Mouse (Mus musculus) stomach, embryonic 16.5 days (tissue): ENCODE measurements around the gene Slc1a5. TPM values are rescaled to one million over a fixed set of nuclear protein-coding genes. Genes with fewer than 3 reads are reported as not detected.

Source experiments
- ATAC-seq: fragments of 200-750 bp; cut with Nextera tagmentation; 2 replicates; pipeline ENCODE4 v1.8.0; 2017; ENCODE audit warnings: moderate number of reproducible peaks, moderate TSS enrichment; ENCODE audit not compliant: insufficient read depth, low FRiP score
- H3K27ac ChIP-seq: fragments of 300-500 bp; sonication (generic); 2 replicates; pipeline ENCODE4 v1.5.1; 2014; ENCODE audit warnings: low read length
- H3K27me3 ChIP-seq: fragments of 300-500 bp; sonication (generic); 2 replicates; pipeline ENCODE4 v1.6.1; 2014; ENCODE audit warnings: low read length, control low read depth, mixed read lengths; ENCODE audit not compliant: control insufficient read depth, insufficient read depth
- H3K36me3 ChIP-seq: fragments of 300-500 bp; sonication (generic); 2 replicates; pipeline ENCODE4 v1.6.1; 2014; ENCODE audit warnings: low read length; ENCODE audit not compliant: control insufficient read depth, insufficient read depth
- H3K4me1 ChIP-seq: fragments of 300-500 bp; sonication (generic); 2 replicates; pipeline ENCODE4 v1.6.1; 2014; ENCODE audit warnings: low read length, control low read depth, mixed read lengths; ENCODE audit not compliant: control insufficient read depth, insufficient read depth
- H3K4me2 ChIP-seq: fragments of 300-500 bp; sonication (generic); 2 replicates; pipeline ENCODE4 v1.6.1; 2014; ENCODE audit warnings: low read depth, low read length, mixed read lengths
- H3K4me3 ChIP-seq: fragments of 300-500 bp; sonication (generic); replicated peaks from 2 replicates; pipeline ENCODE4 v1.5.1; 2014; ENCODE audit warnings: mild to moderate bottlenecking, low read length
- H3K9ac ChIP-seq: fragments of 300-500 bp; sonication (generic); 2 replicates; pipeline ENCODE4 v1.6.1; 2014; ENCODE audit warnings: low read length
- H3K9me3 ChIP-seq: fragments of 300-500 bp; sonication (generic); replicated peaks from 2 replicates; pipeline ENCODE4 v1.6.1; 2016; ENCODE audit warnings: low read length, control low read depth; ENCODE audit not compliant: control insufficient read depth
- WGBS: fragments of 180-500 bp; shearing (Covaris S2); extraction: QIAGEN DNeasy Blood & Tissue Kit; methylation state at CpG from one replicate; pipeline ENCODE4 v1.1.7; 2014; 5-methylcytosine and 5-hydroxymethylcytosine counted together
- polyA plus RNA-seq: library from polyadenylated mRNA; unstranded; fragments of >200 nt; fragmentation: Nextera tagmentation; extraction: Ambion mirVana; gene quantifications from 2 replicates; pipeline ENCODE4 v1.2.1, GENCODE M21; 2015

Slc1a5 gene
- polyA plus RNA-seq, 1 experiment from 2014 or later: 46.6 TPM

DNA sequence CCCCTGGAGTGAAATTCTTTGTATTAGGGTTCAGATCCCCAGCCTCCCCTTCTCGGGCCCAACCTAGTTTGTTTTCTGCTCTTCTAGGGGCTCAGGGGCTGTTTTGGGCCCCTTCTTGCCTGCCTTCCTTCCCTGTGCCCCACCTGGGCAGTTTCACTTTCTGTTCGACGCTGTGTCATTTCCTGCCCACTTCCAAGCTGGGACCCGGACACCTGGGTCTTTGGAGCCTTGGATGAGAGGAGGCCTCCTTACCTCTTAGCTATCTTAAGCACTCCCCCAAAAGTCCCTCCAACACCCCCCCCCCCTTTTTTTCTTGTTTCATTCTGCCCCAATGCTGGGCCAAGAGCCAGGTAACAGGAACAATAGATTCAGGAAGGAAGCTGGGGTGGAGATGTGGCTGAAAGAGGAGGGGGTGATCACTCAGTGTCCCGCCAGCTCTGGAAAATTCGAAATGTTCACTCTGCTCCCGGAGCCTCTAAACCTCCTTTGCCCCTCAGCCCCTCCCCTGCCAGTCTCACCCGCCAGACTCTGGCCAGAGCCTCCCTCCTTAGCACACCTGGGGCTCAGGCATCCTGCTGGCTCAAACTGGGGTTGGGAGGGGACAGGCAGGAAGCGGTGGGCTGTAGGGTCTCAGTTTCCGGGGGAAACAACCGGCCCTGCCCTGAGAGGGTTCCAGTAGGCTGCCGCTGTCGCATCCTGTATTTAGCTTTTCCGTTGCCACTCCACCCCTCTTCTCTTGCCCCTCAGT is 64.1 kb downstream of the Slc1a5 start:
- Histone ChIP-seq H3K27ac (peak overlapping the region; percentile 88), H3K4me2 (peak overlapping the region; percentile 94), H3K9me3 (no peaks in the 10 kb centered on the region), H3K4me1 (peaks cover 30% of the 10 kb centered on the region), H3K27me3 (no peaks in the 10 kb centered on the region), H3K9ac (peak overlapping the region; percentile 86), H3K4me3 (peak overlapping the region; percentile 61), H3K36me3 (peaks cover 15% of the 10 kb centered on the region)
- 0 out of 2 replicates have a peak, but pooled peaks have one; percentile 9 for ATAC-seq
- WGBS: 30% methylated on average over 14 of the region's 14 CpGs

DNA sequence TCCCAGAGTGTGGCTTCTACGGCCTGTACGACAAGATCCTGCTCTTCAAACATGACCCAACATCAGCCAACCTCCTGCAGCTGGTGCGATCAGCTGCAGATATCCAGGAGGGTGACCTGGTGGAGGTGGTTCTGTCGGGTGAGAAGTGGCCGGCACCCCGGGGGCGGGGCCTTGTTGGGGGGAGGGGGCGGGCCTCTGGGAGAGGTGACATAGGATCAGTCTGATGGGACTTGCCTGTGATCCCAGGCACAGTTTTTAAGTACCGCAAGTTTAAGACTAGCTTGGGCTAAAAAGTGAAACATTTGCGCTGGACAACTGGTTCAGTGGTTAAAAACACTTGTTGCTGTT is 64.7 kb downstream of the Slc1a5 start:
- peak overlapping the region; percentile 86 for H3K9ac ChIP-seq
- no peaks in the 10 kb centered on the region for H3K9me3 ChIP-seq
- H3K27ac ChIP-seq: peak overlapping the region; percentile 88
- 33% methylated on average over 10 of the region's 10 CpGs for WGBS
- peaks cover 18% of the 10 kb centered on the region for H3K36me3 ChIP-seq
- H3K4me3 ChIP-seq: peak overlapping the region; percentile 61
- H3K4me1 ChIP-seq: peaks cover 30% of the 10 kb centered on the region
- H3K27me3 ChIP-seq: no peaks in the 10 kb centered on the region
- ATAC-seq: no peak
- H3K4me2 ChIP-seq: peak overlapping the region; percentile 94

DNA sequence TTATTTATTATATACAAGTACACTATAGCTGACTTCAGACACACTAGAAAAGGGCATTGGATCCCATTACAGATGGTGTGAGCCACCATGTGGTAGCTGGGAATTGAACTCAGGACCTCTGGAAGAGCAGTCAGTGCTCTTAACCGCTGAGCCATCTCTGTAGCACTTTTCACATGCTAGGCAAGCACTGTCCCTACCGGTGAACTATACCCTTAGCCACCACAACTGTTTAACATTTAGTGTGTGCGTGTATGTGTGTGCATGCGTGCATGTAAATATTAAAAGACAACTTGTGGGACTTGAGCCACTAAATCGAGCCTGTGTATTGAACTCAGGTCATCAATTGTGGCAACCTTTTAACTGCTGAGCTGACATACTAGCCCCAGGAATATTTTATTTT is 65.6 kb downstream of the Slc1a5 start:
- Histone ChIP-seq H3K9me3 (no peaks in the 10 kb centered on the region), H3K9ac (no peak overlapping the region), H3K27ac (no peak overlapping the region), H3K4me3 (no peak overlapping the region), H3K4me2 (no peak overlapping the region), H3K4me1 (peaks cover 26% of the 10 kb centered on the region), H3K27me3 (no peaks in the 10 kb centered on the region), H3K36me3 (peaks cover 18% of the 10 kb centered on the region)
- 91% methylated on average over 5 of the region's 5 CpGs for WGBS
- ATAC-seq: no peak

DNA sequence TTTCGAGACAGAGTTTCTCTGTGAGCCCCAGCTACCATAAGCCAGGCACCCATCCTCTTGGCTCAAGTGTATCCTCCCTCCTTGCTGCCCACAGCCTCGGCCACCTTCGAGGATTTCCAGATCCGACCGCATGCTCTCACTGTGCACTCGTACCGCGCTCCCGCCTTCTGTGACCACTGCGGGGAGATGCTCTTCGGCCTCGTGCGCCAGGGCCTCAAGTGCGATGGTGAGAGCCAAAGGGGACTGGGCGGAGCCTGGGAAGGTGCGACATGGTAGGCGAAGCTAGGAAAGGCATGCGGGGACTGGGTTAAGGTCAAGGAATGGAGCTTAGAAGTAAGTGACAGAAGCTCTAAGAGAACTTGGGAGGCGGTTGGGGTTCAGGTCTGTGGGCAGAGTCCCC is 66.4 kb downstream of the Slc1a5 start:
- H3K4me1 ChIP-seq: peaks cover 21% of the 10 kb centered on the region
- no peak overlapping the region for H3K4me2 ChIP-seq
- no peak overlapping the region for H3K27ac ChIP-seq
- no peaks in the 10 kb centered on the region for H3K27me3 ChIP-seq
- WGBS: 79% methylated on average over 19 of the region's 19 CpGs
- H3K4me3 ChIP-seq: no peak overlapping the region
- no peak for ATAC-seq
- H3K9ac ChIP-seq: no peak overlapping the region
- H3K9me3 ChIP-seq: no peaks in the 10 kb centered on the region
- peaks cover 21% of the 10 kb centered on the region for H3K36me3 ChIP-seq

Other genes starting within 250 kb of the Slc1a5 start
- gene Arhgap35, start 166.3 kb upstream of the Slc1a5 start, polyA plus RNA-seq: 10.7 and 11.4 TPM in 2 replicates
- gene Ceacam15, start 105.6 kb upstream of the Slc1a5 start, polyA plus RNA-seq: not detected in 2 replicates
- gene Ceacam9, start 59.4 kb upstream of the Slc1a5 start, polyA plus RNA-seq: not detected in 2 replicates
- 229 and 231 TPM in 2 replicates for gene Ap2s1, start 42.9 kb upstream of the Slc1a5 start, polyA plus RNA-seq
- 68.5 and 80.0 TPM in 2 replicates for gene Strn4, start 34.5 kb downstream of the Slc1a5 start, polyA plus RNA-seq
- gene Fkrp, start 35.4 kb downstream of the Slc1a5 start, polyA plus RNA-seq: 18.1 and 21.4 TPM in 2 replicates
- 11.1 and 11.8 TPM in 2 replicates for gene Prkd2, start 61.6 kb downstream of the Slc1a5 start, polyA plus RNA-seq
- 2.3 TPM in 2 replicates for gene Dact3, start 94.0 kb downstream of the Slc1a5 start, polyA plus RNA-seq
- gene Gng8, start 110.4 kb downstream of the Slc1a5 start, polyA plus RNA-seq: 9.7 and 12.0 TPM in 2 replicates
- 3.0 and 3.2 TPM in 2 replicates for gene Ptgir, start 125.2 kb downstream of the Slc1a5 start, polyA plus RNA-seq
- 120 and 126 TPM in 2 replicates for gene Calm3, start 142.8 kb downstream of the Slc1a5 start, polyA plus RNA-seq
- 7.8 and 10.2 TPM in 2 replicates for gene Pnmal2, start 163.3 kb downstream of the Slc1a5 start, polyA plus RNA-seq
- 3.2 and 3.4 TPM in 2 replicates for gene Pnmal1, start 178.3 kb downstream of the Slc1a5 start, polyA plus RNA-seq
- 0.25 and 0.35 TPM in 2 replicates for gene Gm42372, start 201.7 kb downstream of the Slc1a5 start, polyA plus RNA-seq
- 40.4 and 45.1 TPM in 2 replicates for gene Ccdc8, start 211.4 kb downstream of the Slc1a5 start, polyA plus RNA-seq
- 87.9 and 95.6 TPM in 2 replicates for gene Ppp5c, start 246.6 kb downstream of the Slc1a5 start, polyA plus RNA-seq